Comparison of ENCODE assay signal across 8 mouse cellular contexts in the genomic region with DNA sequence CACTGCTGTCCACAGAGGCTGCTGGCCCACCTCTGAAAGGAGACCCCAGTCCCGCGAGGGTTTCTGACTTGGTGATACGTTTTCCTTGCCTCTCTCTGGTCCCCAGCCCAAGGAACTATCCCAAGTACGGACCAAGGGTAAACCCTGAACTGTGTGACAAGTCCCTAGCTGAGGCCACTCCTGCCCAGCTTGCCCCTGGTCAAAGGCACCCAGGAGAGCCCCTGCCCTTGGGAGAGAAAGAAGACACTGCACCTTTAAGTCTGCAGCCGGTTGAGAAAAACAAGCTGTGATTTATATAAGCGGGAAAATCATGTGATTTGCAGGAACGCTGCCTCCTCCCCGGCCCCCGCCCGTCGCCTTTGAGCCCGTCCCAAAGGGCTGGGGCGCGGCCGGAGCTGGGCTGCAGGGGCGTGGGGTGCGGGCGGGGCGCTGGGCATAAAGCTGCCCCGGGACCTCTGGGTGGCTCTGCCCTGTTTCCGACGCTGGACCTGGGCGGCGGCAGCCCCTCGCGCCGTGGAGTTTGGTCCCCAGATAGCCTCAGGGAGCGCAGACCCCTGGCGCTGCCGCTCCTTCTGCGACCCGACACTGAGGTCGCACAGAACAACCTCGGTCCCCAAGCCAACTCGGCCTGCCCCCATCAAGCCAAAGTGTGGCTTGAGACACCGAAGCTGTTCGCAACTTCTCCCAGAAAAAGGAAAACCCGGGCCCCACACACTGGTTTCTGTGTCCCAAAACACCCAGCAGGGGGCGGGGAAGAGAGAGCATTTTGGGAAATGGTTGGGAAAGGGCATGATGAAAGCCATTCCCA. TPM values are rescaled to one million over a fixed set of nuclear protein-coding genes. Genes with fewer than 3 reads are reported as not detected.
DNase-seq lines count a peak whose midpoint lies in the region; ATAC-seq and TF ChIP-seq lines count a peak whose summit lies in the region.

No protein-coding gene starts in this region.

- TF ChIP-seq CTCF in layer of hippocampus, adult 2 months (conservative IDR thresholded peaks at IDR 0.05): peak; percentile 83
- no peak for TF ChIP-seq CTCF in lung, adult 2 months (IDR thresholded peaks at IDR 0.05; ENCODE audit: insufficient read depth, low read length)

- WGBS in forebrain, embryonic 16.5 days: under 1% methylated on average over 39 of the region's 39 CpGs
- 1% methylated on average over 38 of the region's 39 CpGs for WGBS in lung, adult 2 months

- H3K9ac ChIP-seq in forebrain, embryonic 16.5 days (replicated peaks; ENCODE audit: low read depth, low read length): peak overlapping the region; percentile 71

- H3K9me3 ChIP-seq in forebrain, embryonic 16.5 days (ENCODE audit: control insufficient read depth, low read length): no peaks in the 10 kb centered on the region

- H3K4me3 ChIP-seq in forebrain, embryonic 16.5 days (replicated peaks; ENCODE audit: low read length): peak overlapping the region; percentile 55
- H3K4me3 ChIP-seq in layer of hippocampus, adult 2 months: peak overlapping the region; percentile 69
- H3K4me3 ChIP-seq in lung, adult 2 months (replicated peaks; ENCODE audit: extremely low read depth, low read depth, low read length): peak overlapping the region; percentile 85

- H3K27ac ChIP-seq in forebrain, embryonic 16.5 days (ENCODE audit: low read length): peak overlapping the region; percentile 69
- peak overlapping the region; percentile 100 for H3K27ac ChIP-seq in layer of hippocampus, adult 2 months

- peak overlapping the region; percentile 65 for H3K4me2 ChIP-seq in forebrain, embryonic 16.5 days (ENCODE audit: low read length)

- peak; percentile 83 for TF ChIP-seq POLR2A in lung, adult 2 months (IDR thresholded peaks at IDR 0.05; ENCODE audit: borderline replicate concordance, extremely low read depth, low read depth, low read length)

- intact Hi-C loops in heart, postnatal 25 days (cut with DNase I): loop anchor here (2.0 kb wide), 1 partner anchor 63 kb away; no protein-coding TSS in a partner anchor

- peak; percentile 93 for DNase-seq in Muller cell, postnatal 12 days (ENCODE audit: inconsistent ontology term)
- DNase-seq in cerebellum, adult 11-12 months: peak; percentile 89
- DNase-seq in heart, postnatal 25 days (ENCODE audit: low spot score): peak; percentile 84
- peak; percentile 81 for DNase-seq in layer of hippocampus, adult 2 months (ENCODE audit: low spot score in 2 of 2)
- DNase-seq in lung, adult 2 months: peak; percentile 83
- peak; percentile 78 for DNase-seq in ovary, adult 18-20 months (ENCODE audit: low spot score)

- H3K4me1 ChIP-seq in forebrain, embryonic 16.5 days (replicated peaks; ENCODE audit: control insufficient read depth, insufficient read depth, low read length): peaks cover 47% of the 10 kb centered on the region
- H3K4me1 ChIP-seq in lung, adult 2 months (ENCODE audit: control insufficient read depth, insufficient read depth, low read length): peaks cover 22% of the 10 kb centered on the region

- ATAC-seq in forebrain, embryonic 16.5 days: peak; percentile 49
- ATAC-seq in inflammation-experienced regulatory T-cells, adult 6 months: no peak

- H3K27me3 ChIP-seq in forebrain, embryonic 16.5 days (replicated peaks; ENCODE audit: control insufficient read depth, insufficient read depth, low read length): no peaks in the 10 kb centered on the region

- no peaks in the 10 kb centered on the region for H3K36me3 ChIP-seq in forebrain, embryonic 16.5 days (ENCODE audit: control insufficient read depth, insufficient read depth)

RNA-seq across cellular contexts. Expression of a gene that starts 27.1 kb away (rescaled TPM):
- polyA plus RNA-seq in forebrain, embryonic 16.5 days (2015; fragmentation: Nextera tagmentation; extraction: Ambion mirVana): 10.0 and 10.5 TPM in 2 replicates
- 1 to 10 TPM; 4.2 to 4.5 TPM for total RNA-seq in heart, postnatal 25 days (2021)
- 1 to 10 TPM; 9.0 to 10.0 TPM for total RNA-seq in layer of hippocampus, adult 2 months (2021)
- 6.1 and 6.6 TPM in 2 replicates for polyA plus RNA-seq in lung, adult 2 months (2012; rRNA removed)
- polyA plus RNA-seq in inflammation-experienced regulatory T-cells, adult 6 months (2017; shearing (Covaris generic)): 1 to 10 TPM; 3.4 to 7.5 (median 5.1) TPM

RNA-seq across cellular contexts. Expression of a gene that starts 50.3 kb away (rescaled TPM):
- polyA plus RNA-seq in forebrain, embryonic 16.5 days (2015; fragmentation: Nextera tagmentation; extraction: Ambion mirVana): 22.9 and 27.6 TPM in 2 replicates
- total RNA-seq in heart, postnatal 25 days (2021): 100 to 1,000 TPM; 104 to 110 TPM
- total RNA-seq in layer of hippocampus, adult 2 months (2021): 100 to 1,000 TPM; 106 to 116 TPM
- 182 and 227 TPM in 2 replicates for polyA plus RNA-seq in lung, adult 2 months (2012; rRNA removed)
- polyA plus RNA-seq in inflammation-experienced regulatory T-cells, adult 6 months (2017; shearing (Covaris generic)): 10 to 100 TPM; 26.2 to 47.1 (median 38.5) TPM
